Mouse (Mus musculus) limb, embryonic 11.5 days (tissue): ENCODE data around the gene Isca2. TPM values are rescaled to one million over a fixed set of nuclear protein-coding genes. Genes with fewer than 3 reads are reported as not detected.

ENCODE experiments used
- ATAC-seq: fragments of 200-750 bp; cut with Nextera tagmentation; 2 replicates; pipeline ENCODE4 v1.8.0; 2017; ENCODE audit warnings: low read depth; ENCODE audit not compliant: insufficient number of reproducible peaks, low FRiP score, low TSS enrichment
- DNase-seq: peaks from one replicate; pipeline ENCODE4 v3.0.0-alpha.2; 2015; ENCODE audit warnings: low spot score
- H3K27ac ChIP-seq: fragments of 300-500 bp; sonication (generic); replicated peaks from 2 replicates; pipeline ENCODE4 v1.5.1; 2014; ENCODE audit warnings: low read depth, mild to moderate bottlenecking, low read length
- H3K27me3 ChIP-seq: fragments of 300-500 bp; sonication (generic); 2 replicates; pipeline ENCODE4 v1.6.1; 2014; ENCODE audit warnings: mild to moderate bottlenecking, low read length, mixed read lengths; ENCODE audit not compliant: control insufficient read depth, insufficient read depth
- H3K36me3 ChIP-seq: fragments of 300-500 bp; sonication (generic); 2 replicates; pipeline ENCODE4 v1.6.1; 2014; ENCODE audit warnings: mild to moderate bottlenecking, low read length, moderate library complexity, mixed read lengths; ENCODE audit not compliant: control insufficient read depth, insufficient read depth
- H3K4me1 ChIP-seq: fragments of 300-500 bp; sonication (generic); 2 replicates; pipeline ENCODE4 v1.6.1; 2014; ENCODE audit warnings: low read length, mixed read lengths; ENCODE audit not compliant: control insufficient read depth, insufficient read depth
- H3K4me2 ChIP-seq: fragments of 300-500 bp; sonication (generic); 2 replicates; pipeline ENCODE4 v1.6.1; 2014; ENCODE audit warnings: low read depth, mild to moderate bottlenecking, moderate library complexity; ENCODE audit not compliant: severe bottlenecking
- H3K4me3 ChIP-seq: fragments of 300-500 bp; sonication (generic); 2 replicates; pipeline ENCODE4 v1.5.1; 2014; ENCODE audit warnings: low read depth, low read length
- H3K9ac ChIP-seq: fragments of 300-500 bp; sonication (generic); 2 replicates; pipeline ENCODE4 v1.6.1; 2014; ENCODE audit warnings: mild to moderate bottlenecking, low read length
- H3K9me3 ChIP-seq: fragments of 300-500 bp; sonication (generic); 2 replicates; pipeline ENCODE4 v1.6.1; 2016; ENCODE audit warnings: low read length; ENCODE audit not compliant: control insufficient read depth
- WGBS: fragments of 180-500 bp; shearing (Covaris S2); extraction: QIAGEN DNeasy Blood & Tissue Kit; methylation state at CpG from one replicate; pipeline ENCODE4 v1.1.7; 2014; 5-methylcytosine and 5-hydroxymethylcytosine counted together
- polyA plus RNA-seq: library from polyadenylated mRNA; unstranded; fragments of >200 nt; fragmentation: Nextera tagmentation; extraction: Ambion mirVana; gene quantifications from 2 replicates; pipeline ENCODE4 v1.2.1, GENCODE M21; 2014

The Isca2 gene
- 121 and 123 TPM in 2 replicates for polyA plus RNA-seq

DNA sequence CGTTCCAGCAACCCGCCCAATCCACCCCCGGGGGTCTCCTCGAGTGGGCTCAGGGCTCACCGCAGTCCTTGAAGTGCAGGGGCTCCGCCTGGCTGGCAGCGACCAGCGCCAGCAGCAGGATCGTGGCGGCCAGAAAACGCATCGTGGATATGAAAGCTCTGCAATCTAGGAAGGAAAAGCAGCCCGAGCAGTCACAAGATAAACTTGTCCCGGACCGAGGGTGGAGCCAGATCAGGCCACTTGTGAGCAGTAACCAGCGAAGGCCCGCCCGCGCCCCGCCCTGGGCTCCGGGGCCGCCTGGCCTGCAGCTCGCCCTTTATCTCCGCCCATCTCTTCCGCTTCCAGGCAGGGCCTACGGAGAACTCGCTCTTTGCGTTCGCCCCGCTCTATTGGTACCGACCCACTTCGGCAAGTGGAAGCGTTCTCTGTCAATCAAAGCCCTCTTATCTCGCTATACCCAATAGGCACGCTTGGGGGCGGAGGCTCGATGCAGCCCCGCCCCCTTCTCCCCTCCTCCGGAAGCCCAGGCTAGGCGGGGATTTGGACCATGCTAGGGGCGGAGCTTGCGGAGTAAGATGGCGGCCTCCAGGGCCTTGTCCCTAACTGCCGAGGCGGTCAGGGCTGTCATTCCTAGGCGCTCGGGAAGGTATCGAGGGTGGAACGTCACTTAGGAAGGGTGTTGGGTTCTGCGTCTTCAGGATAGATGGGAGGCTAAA, at the start of gene Isca2, which contains the start of gene Npc2:
TSS of gene Isca2 (plus strand) at position 526 of the 716 bp plus-strand sequence.
TSS of gene Npc2 (minus strand) at position 427 of the 716 bp plus-strand sequence.
- Histone ChIP-seq H3K36me3 (no peaks in the 10 kb centered on the region; the same call in 1 of the 2 replicates), H3K27me3 (no peaks in the 10 kb centered on the region), H3K4me3 (peak within 1 kb of the TSS; percentile 48), H3K4me1 (no peaks in the 10 kb centered on the region; the same call in 1 of the 2 replicates), H3K9ac (peak within 1 kb of the TSS; percentile 88), H3K4me2 (peak within 1 kb of the TSS; percentile 60), H3K9me3 (no peaks in the 10 kb centered on the region), H3K27ac (peak within 1 kb of the TSS; percentile 86)
- peak; percentile 99 for ATAC-seq
- WGBS, result under 1% methylated on average over 50 of the region's 50 CpGs
- DNase-seq, result peak; percentile 98

GRCm38 (mm10) chr12:84726391-84726790, 46.7 kb upstream of the Isca2 start:
- no peak for DNase-seq
- H3K27me3 ChIP-seq, result no peaks in the 10 kb centered on the region
- no peak for ATAC-seq
- no peak overlapping the region for H3K4me2 ChIP-seq
- 87% methylated on average over 4 of the region's 4 CpGs for WGBS
- no peak overlapping the region for H3K4me3 ChIP-seq
- no peaks in the 10 kb centered on the region for H3K4me1 ChIP-seq
- no peaks in the 10 kb centered on the region for H3K36me3 ChIP-seq
- H3K9me3 ChIP-seq, result no peaks in the 10 kb centered on the region
- no peak overlapping the region for H3K9ac ChIP-seq
- no peak overlapping the region for H3K27ac ChIP-seq

DNA sequence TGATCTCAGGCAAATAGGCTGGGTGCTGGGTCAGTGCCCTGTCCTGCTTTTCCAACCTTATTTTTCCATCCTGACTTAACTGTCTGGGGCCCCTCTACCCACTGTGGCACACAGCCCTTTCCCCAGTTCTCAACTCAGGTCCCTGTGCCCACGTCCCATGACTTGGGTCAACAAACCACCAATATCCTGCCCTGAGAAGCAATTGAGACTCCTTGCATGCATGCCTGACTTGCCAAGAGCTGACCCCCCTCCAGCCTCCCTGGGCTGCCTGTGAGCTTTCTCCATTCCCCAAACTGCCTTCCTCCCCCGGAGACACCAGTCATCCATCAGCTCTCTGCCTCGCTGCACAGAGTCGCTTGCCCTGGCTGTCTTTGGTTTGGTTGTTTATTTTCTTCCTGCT, 46.1 kb upstream of the Isca2 start:
- DNase-seq (no peak), ATAC-seq (no peak)
- 27% methylated on average over 4 of the region's 4 CpGs for WGBS

DNA sequence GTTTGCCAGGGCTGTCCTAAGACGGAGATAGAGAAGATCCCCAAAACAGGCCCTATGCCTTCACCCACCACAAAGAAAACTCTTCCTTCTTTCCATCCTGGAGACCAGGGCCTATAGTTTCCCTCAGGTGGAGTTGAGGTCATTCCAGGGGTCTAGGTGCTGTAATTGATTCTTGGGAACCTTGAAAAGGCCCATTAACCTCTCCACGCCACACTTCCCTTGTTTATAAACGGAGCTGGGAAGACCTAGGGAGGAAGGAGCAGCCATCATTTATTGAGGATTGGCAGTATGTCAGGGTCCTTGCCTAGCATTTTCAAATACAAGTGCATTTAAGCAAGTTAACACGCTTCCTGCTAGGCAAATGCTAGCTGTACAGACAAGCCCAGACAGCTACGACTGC, 45.6 kb upstream of the Isca2 start:
- ATAC-seq, result no peak
- no peak overlapping the region for H3K27ac ChIP-seq

More for the DNA sequence above, 46.1 kb upstream of the Isca2 start:
- Histone ChIP-seq H3K27ac (no peak overlapping the region), H3K9me3 (no peaks in the 10 kb centered on the region), H3K4me2 (no peak overlapping the region), H3K4me1 (no peaks in the 10 kb centered on the region), H3K36me3 (no peaks in the 10 kb centered on the region), H3K4me3 (no peak overlapping the region), H3K27me3 (no peaks in the 10 kb centered on the region), H3K9ac (no peak overlapping the region)

DNA sequence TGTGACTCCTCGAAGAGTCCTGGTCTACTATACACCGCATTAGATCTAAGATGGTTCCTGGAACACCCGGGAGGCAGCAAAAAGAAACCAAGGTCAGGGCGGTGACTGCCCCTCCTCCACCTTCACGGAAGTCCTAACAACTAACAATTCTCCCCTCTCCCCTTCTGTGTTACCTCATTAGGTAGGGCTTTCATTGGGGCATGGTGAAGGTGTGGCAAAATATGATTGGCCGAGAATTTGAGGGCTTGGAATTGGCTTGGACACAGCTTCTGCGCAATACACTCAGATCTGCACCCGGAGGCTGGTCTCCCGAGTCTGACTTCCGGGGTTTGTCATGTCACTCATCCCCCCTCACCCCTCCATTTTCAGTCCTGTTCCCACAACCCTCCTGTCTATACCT, 44.6 kb upstream of the Isca2 start:
- DNase-seq (no peak), ATAC-seq (no peak)
- no peaks in the 10 kb centered on the region for H3K4me1 ChIP-seq
- no peak overlapping the region for H3K9ac ChIP-seq
- H3K36me3 ChIP-seq, result no peaks in the 10 kb centered on the region
- H3K9me3 ChIP-seq, result no peaks in the 10 kb centered on the region
- H3K27ac ChIP-seq, result no peak overlapping the region
- H3K27me3 ChIP-seq, result no peaks in the 10 kb centered on the region
- H3K4me2 ChIP-seq, result no peak overlapping the region
- H3K4me3 ChIP-seq, result no peak overlapping the region
- 91% methylated on average over 10 of the region's 10 CpGs for WGBS

More for the DNA sequence above, 45.6 kb upstream of the Isca2 start:
- Histone ChIP-seq H3K9me3 (no peaks in the 10 kb centered on the region), H3K36me3 (no peaks in the 10 kb centered on the region), H3K4me1 (no peaks in the 10 kb centered on the region), H3K9ac (no peak overlapping the region), H3K27me3 (no peaks in the 10 kb centered on the region), H3K4me3 (no peak overlapping the region), H3K4me2 (no peak overlapping the region)
- DNase-seq, result no peak
- 56% methylated on average over 5 of the region's 5 CpGs for WGBS

GRCm38 (mm10) chr12:84733366-84733765, 39.7 kb upstream of the Isca2 start:
- Histone ChIP-seq H3K4me3 (no peak overlapping the region), H3K4me2 (no peak overlapping the region), H3K4me1 (no peaks in the 10 kb centered on the region), H3K27ac (no peak overlapping the region), H3K9me3 (no peaks in the 10 kb centered on the region), H3K36me3 (no peaks in the 10 kb centered on the region), H3K9ac (no peak overlapping the region), H3K27me3 (no peaks in the 10 kb centered on the region)
- ATAC-seq (no peak), DNase-seq (no peak)
- 67% methylated on average over 13 of the region's 13 CpGs for WGBS

GRCm38 (mm10) chr12:84743496-84743895, 29.6 kb upstream of the Isca2 start:
- H3K9ac ChIP-seq, result no peak overlapping the region
- no peak for DNase-seq
- no peak overlapping the region for H3K27ac ChIP-seq
- no peak overlapping the region for H3K4me2 ChIP-seq
- ATAC-seq, result no peak
- WGBS, result 83% methylated on average over 10 of the region's 10 CpGs
- no peaks in the 10 kb centered on the region for H3K9me3 ChIP-seq
- no peaks in the 10 kb centered on the region for H3K27me3 ChIP-seq
- H3K4me1 ChIP-seq, result no peaks in the 10 kb centered on the region
- no peak overlapping the region for H3K4me3 ChIP-seq
- no peaks in the 10 kb centered on the region for H3K36me3 ChIP-seq

- Histone ChIP-seq H3K4me1 (no peaks in the 10 kb centered on the region), H3K9ac (no peak overlapping the region), H3K36me3 (no peaks in the 10 kb centered on the region), H3K4me2 (no peak overlapping the region), H3K27me3 (no peaks in the 10 kb centered on the region), H3K27ac (no peak overlapping the region), H3K4me3 (no peak overlapping the region), H3K9me3 (no peaks in the 10 kb centered on the region)
- WGBS, result 66% methylated on average over 4 of the region's 4 CpGs
- DNase-seq, result no peak
- ATAC-seq, result no peak
These were observed 27.4 kb upstream of the Isca2 start for GRCm38 (mm10) chr12:84745700-84746099.
